13 mouse cellular contexts compared by ENCODE assay signal in genomic region chr3:86809199-86809598, GRCm38 (mm10).
DNase-seq lines count a peak whose midpoint lies in the region; ATAC-seq and TF ChIP-seq lines count a peak whose summit lies in the region.
"Had no signal": no experiment of that assay in that cellular context is flagged by ENCODE, and none has a peak within 500 bp of the region (broad histone marks: within the 10 kb centered on the region; RNA-seq: fewer than 3 reads in every experiment).

No protein-coding gene starts in this region.

- peaks cover 20% of the 10 kb centered on the region; the same call in 1 of the 2 replicates for H3K4me1 ChIP-seq in intestine, embryonic 14.5 days (replicated peaks; ENCODE audit: control insufficient read depth, insufficient read depth, low read length)
- H3K4me1 ChIP-seq in intestine, postnatal 0 days (replicated peaks; ENCODE audit: control insufficient read depth, insufficient read depth, low read length), result 0 out of 2 replicates have a peak, but pooled peaks cover 3% of the 10 kb centered on the region
- no peaks in the 10 kb centered on the region for H3K4me1 ChIP-seq in stomach, embryonic 15.5 days
- H3K4me1 ChIP-seq: liver, embryonic 15.5 days had no signal

- H3K4me3 ChIP-seq in intestine, embryonic 14.5 days (ENCODE audit: low read depth, low read length), result no peak overlapping the region
- H3K4me3 ChIP-seq in intestine, postnatal 0 days (ENCODE audit: low read depth, low read length), result no peak overlapping the region
- no peak overlapping the region for H3K4me3 ChIP-seq in stomach, embryonic 15.5 days (replicated peaks)
- H3K4me3 ChIP-seq: heart, embryonic 10.5 days; liver, embryonic 15.5 days; megakaryocyte, embryonic 14.5 days had no signal

- WGBS in intestine, embryonic 14.5 days, result 47% methylated on average over 9 of the region's 9 CpGs
- 59% methylated on average over 9 of the region's 9 CpGs for WGBS in intestine, postnatal 0 days
- 50% methylated on average over 9 of the region's 9 CpGs for WGBS in stomach, embryonic 15.5 days

- no peaks in the 10 kb centered on the region for H3K9me3 ChIP-seq in intestine, embryonic 14.5 days (ENCODE audit: control insufficient read depth, low read length)
- H3K9me3 ChIP-seq in intestine, postnatal 0 days (ENCODE audit: control insufficient read depth), result no peaks in the 10 kb centered on the region
- H3K9me3 ChIP-seq in stomach, embryonic 15.5 days, result no peaks in the 10 kb centered on the region
- H3K9me3 ChIP-seq: heart, embryonic 10.5 days; liver, embryonic 15.5 days; megakaryocyte, embryonic 14.5 days had no signal

- H3K36me3 ChIP-seq in intestine, embryonic 14.5 days (ENCODE audit: control insufficient read depth, insufficient read depth, low read length), result 0 out of 2 replicates have a peak, but pooled peaks cover 2% of the 10 kb centered on the region
- no peaks in the 10 kb centered on the region for H3K36me3 ChIP-seq in intestine, postnatal 0 days (ENCODE audit: control insufficient read depth, insufficient read depth)
- no peaks in the 10 kb centered on the region for H3K36me3 ChIP-seq in stomach, embryonic 15.5 days
- H3K36me3 ChIP-seq: heart, embryonic 10.5 days; liver, embryonic 15.5 days had no signal

- H3K27me3 ChIP-seq in intestine, embryonic 14.5 days (replicated peaks; ENCODE audit: control insufficient read depth, insufficient read depth, low read length), result no peaks in the 10 kb centered on the region
- no peaks in the 10 kb centered on the region for H3K27me3 ChIP-seq in intestine, postnatal 0 days (replicated peaks; ENCODE audit: control insufficient read depth, insufficient read depth, low read length)
- no peaks in the 10 kb centered on the region for H3K27me3 ChIP-seq in stomach, embryonic 15.5 days (replicated peaks)
- H3K27me3 ChIP-seq: liver, embryonic 15.5 days; megakaryocyte, embryonic 14.5 days had no signal

- peak overlapping the region; percentile 82 for H3K27ac ChIP-seq in intestine, embryonic 14.5 days (ENCODE audit: low read depth)
- no peak overlapping the region for H3K27ac ChIP-seq in intestine, postnatal 0 days (ENCODE audit: low read depth, low read length)
- H3K27ac ChIP-seq in stomach, embryonic 15.5 days, result peak overlapping the region; percentile 67
- H3K27ac ChIP-seq: liver, embryonic 15.5 days had no signal

- H3K4me2 ChIP-seq in intestine, embryonic 14.5 days (ENCODE audit: low read length), result peak overlapping the region; percentile 14; the same call in 1 of the 2 replicates
- H3K4me2 ChIP-seq in intestine, postnatal 0 days (replicated peaks; ENCODE audit: low read depth), result no peak overlapping the region
- H3K4me2 ChIP-seq in stomach, embryonic 15.5 days, result no peak overlapping the region
- H3K4me2 ChIP-seq: liver, embryonic 15.5 days had no signal

- peak overlapping the region; percentile 20; the same call in 1 of the 2 replicates for H3K9ac ChIP-seq in intestine, embryonic 14.5 days (ENCODE audit: low read length)
- H3K9ac ChIP-seq in intestine, postnatal 0 days (ENCODE audit: low read depth, low read length), result no peak overlapping the region
- no peak overlapping the region for H3K9ac ChIP-seq in stomach, embryonic 15.5 days
- H3K9ac ChIP-seq: liver, embryonic 15.5 days had no signal

- ATAC-seq in intestine, embryonic 14.5 days (replicated peaks; ENCODE audit: low FRiP score, low TSS enrichment, low read depth), result no peak
- no peak for ATAC-seq in intestine, postnatal 0 days
- ATAC-seq in stomach, embryonic 15.5 days (ENCODE audit: insufficient read depth, low FRiP score, low read depth), result no peak

- DNase-seq in cerebellum, postnatal 25 days, result peak; percentile 61 to 74
- no peak for DNase-seq in cerebellum, postnatal 4 days (ENCODE audit: low spot score in 2 of 2)
- no peak for DNase-seq in intestine, embryonic 14.5 days (ENCODE audit: low spot score)
- peak; percentile 67 for DNase-seq in right cerebral cortex, adult 18-20 months
- no peak for DNase-seq in right cerebral cortex, postnatal 4 days
- DNase-seq in retina, postnatal 1 day, result no peak
- DNase-seq: gastrocnemius, postnatal 14 days; heart, postnatal 36 days had no signal

- TF ChIP-seq CTCF in intestine, postnatal 0 days (IDR thresholded peaks at IDR 0.05; ENCODE audit: low read depth), result no peak

Comparison
In these comparisons a context has a peak if more than half of its experiments do, and no peak if none do; other contexts are left out.
1. DNase-seq: peak in cerebellum, postnatal 25 days (2 of 2) and right cerebral cortex, adult 18-20 months (single experiment); none in cerebellum, postnatal 4 days (0 of 2), intestine, embryonic 14.5 days (single experiment), right cerebral cortex, postnatal 4 days (single experiment) and retina, postnatal 1 day (single experiment).